Mouse (Mus musculus) retina, postnatal 7 days (tissue): ENCODE measurements at regions not wholly inside any gene's neighbourhood (a gene's known extent, or its start where the extent isn't known, plus 50 kb on each side); places are given as distances from the start of the nearest gene placed in this dataset.
A peak's percentile ranks its signal among the peaks of the same experiment; 100 is the strongest.

Source experiments
- DNase-seq: peaks from one replicate; pipeline ENCODE4 v3.0.0-alpha.2; 2012; ENCODE audit warnings: low read depth, low spot score

GRCm38 (mm10) chr9:50257162-50257561, 87.6 kb downstream of the Rpl10-ps3 start:
- DNase-seq = no peak

GRCm38 (mm10) chr9:50244982-50245671, 99.6 kb downstream of the Rpl10-ps3 start:
- no peak for DNase-seq

GRCm38 (mm10) chr9:50240923-50241322, 103.8 kb downstream of the Rpl10-ps3 start:
- DNase-seq = no peak

- DNase-seq = no peak
Observed at GRCm38 (mm10) chr9:50235908-50236307, 108.9 kb downstream of the Rpl10-ps3 start.

DNA sequence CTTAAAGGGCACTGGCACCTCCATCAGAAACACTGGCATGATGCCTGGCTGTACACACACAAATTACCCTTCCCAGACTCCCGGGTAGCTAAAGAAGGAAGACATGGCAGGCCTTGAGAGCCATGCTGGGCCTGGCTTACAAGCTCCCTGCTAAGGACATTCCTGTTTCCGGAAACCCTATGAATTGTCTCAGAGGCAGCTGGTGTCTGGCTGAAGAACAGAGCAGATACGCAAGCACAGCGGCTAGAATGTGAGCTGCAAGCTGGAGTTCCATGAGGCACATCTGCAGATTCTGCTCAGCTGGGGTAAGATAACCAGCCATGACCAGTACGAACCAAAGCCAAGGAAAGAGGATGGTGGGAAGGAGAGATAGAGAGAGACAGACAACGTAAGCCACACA, 110.1 kb downstream of the Rpl10-ps3 start:
- no peak for DNase-seq

GRCm38 (mm10) chr9:50232958-50233510, 111.7 kb downstream of the Rpl10-ps3 start:
- no peak for DNase-seq

DNA sequence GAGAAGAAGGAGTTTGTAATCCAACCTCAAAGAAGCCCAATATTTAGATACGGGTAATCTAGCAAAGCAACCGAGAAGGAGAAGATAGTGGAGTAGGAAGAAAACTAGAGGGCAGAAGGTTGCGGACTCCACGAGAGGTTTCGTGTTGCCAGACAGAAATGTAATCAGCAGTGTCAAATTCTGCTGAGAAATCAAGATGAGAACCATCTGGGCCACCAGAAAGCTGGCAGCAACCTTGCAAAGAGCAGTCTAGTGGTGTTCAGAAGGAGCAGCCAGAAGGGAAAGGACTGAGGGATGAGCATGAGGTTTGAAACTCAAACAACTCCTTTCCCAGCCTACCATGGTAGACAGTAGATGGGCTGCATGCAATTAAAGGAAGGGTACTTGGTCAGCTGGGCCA, 134.3 kb downstream of the Rpl10-ps3 start:
- no peak for DNase-seq

- DNase-seq = no peak
Observed at GRCm38 (mm10) chr9:50199422-50200218, 145.1 kb downstream of the Rpl10-ps3 start.

- DNase-seq = no peak
Observed at GRCm38 (mm10) chr9:50192400-50193110, 152.2 kb downstream of the Rpl10-ps3 start.

DNA sequence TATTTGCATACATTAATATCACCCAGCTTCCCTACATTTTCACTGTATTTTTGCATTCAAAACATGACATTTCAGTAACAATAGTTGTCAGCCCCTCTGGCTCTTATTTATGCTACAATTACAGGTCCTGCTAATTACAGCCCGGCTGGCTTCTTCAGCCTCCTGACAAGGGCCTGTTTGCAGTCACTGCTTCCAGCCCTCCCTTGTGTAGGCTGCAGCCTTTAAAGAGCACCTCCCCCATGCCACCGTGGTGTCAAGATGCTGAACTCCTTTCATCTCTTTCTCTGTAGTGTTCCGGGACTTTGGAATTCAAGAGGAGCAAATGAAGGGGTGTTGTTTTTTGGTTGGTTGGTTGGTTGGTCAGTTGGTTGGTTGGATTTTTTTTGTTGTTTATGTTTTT, 153.6 kb downstream of the Rpl10-ps3 start:
- DNase-seq = no peak

DNA sequence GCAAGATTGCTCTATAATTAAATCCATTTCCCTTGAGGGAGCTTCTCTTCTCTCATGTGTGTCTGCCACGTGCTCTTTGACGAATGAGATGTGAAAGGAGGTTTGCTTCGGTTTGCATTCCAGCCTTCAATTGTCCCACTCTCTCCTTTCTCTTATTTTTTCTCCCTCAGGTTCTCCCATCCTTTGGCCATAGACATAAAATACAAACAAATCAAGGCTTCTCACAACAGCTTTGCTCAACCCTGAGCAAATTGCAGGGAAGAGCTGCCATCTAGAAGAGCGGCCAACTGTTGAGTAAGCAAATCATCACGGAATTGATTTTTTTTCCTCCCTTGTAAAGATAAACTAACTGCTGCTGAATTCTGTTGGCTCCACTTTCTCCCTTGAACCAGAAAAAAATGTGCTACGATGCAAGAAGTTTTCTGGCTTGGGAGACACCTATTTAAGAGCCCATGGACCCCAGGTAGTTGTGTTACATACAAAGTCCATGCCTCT, 156.1 kb downstream of the Rpl10-ps3 start:
- no peak for DNase-seq

DNA sequence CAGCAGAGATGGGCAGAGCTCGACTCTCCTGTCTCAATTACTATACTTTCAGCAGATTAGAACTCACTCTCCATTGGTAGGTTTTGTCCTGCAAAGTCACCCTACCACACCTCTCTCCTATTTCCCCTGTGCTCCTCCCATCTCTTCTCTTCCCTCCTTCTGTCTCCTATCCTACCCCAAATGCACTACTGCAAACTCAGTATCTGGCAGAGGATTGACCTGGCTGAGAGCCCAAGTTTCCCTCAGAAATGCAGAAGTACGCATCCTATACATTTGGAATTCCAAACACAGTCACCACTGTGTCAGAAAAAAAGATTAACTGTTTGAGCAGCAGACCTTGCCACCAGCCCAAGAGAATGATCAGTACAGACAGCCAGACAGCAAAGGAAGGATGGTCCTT, 163.4 kb downstream of the Rpl10-ps3 start:
- DNase-seq = no peak

GRCm38 (mm10) chr9:50176131-50176530, 168.6 kb downstream of the Rpl10-ps3 start:
- no peak for DNase-seq

- DNase-seq = peak; percentile 79
Observed at GRCm38 (mm10) chr9:50171826-50172464, 172.8 kb downstream of the Rpl10-ps3 start.

GRCm38 (mm10) chr9:50171164-50171563, 173.6 kb downstream of the Rpl10-ps3 start:
- no peak for DNase-seq

DNA sequence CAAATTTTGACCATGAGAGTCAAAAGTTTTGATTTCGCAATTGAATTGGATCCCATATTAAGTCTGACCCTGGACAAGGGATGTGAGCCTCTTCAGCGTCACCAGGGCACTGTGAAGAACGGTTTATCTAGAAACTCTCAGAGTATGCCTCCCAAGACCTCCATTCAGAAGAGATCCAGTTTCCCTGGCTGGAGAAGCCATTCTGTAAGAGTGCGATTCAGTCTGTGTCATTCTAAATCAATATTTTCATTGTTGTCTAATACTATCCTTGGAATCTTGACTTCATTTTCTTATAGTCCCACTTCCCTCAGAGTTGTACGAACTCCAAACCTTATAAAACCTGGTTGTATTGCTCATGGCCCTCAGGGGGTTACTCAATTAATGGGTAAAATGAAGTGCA, 174.1 kb downstream of the Rpl10-ps3 start:
- no peak for DNase-seq

GRCm38 (mm10) chr9:50154618-50155017, 190.2 kb downstream of the Rpl10-ps3 start:
- DNase-seq = no peak

DNA sequence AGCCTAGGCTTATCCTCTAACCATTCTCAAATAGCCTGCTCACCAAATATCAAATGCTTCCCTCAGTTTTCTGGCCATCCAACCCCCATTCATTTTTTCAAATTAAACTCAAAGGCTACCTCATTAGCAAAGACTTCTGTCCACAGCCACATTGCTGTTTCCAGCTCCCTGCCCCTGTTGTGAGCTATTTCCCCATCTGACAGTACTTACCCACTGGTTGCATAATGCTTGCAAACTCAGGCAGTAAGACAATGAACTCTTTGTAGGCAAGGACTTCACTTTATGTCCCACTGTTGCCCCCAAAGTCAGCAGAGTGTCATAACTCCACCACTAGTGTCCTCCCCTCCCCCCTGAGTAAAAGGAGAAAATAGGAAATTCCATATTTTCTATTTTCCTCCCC, 194.7 kb downstream of the Rpl10-ps3 start:
- no peak for DNase-seq

DNA sequence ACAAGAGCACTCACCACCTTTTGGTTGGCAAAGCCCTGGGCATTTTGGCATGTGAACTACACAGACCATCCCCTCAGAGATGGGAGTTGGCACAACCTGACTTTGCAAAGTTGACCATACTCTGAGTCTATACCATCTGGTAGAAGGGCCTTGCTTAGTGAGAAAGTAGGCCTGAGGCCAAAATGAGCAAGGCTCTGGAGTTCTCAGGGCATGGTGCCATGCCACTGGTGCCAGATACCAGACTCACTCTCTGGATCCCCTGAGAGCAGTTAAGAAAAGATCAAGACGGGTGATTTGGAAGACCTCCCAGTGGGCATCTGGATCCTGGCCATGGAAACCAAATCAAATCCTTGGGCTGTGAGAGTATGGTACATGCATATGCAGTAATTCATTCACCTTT, 202.0 kb downstream of the Rpl10-ps3 start:
- DNase-seq = no peak

DNA sequence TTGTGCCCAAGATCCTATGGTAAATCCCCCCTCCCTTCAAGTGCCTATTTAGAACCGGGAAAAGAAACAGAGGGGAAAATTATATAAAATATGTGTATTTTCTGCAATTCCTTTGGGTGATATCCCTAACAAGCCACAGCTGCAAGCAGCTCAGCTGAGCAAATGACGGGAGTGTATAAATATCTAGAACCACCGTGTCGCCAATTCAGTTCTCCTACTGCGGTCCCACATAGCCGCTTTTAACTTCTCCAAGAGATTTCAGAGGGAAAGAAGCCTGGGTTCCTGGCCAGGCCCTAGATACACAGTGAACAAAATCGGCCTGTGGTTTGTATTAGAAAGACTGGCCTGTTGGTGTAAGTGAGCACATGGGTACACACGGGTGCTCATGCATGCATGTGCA, 202.7 kb downstream of the Rpl10-ps3 start:
- no peak for DNase-seq

DNA sequence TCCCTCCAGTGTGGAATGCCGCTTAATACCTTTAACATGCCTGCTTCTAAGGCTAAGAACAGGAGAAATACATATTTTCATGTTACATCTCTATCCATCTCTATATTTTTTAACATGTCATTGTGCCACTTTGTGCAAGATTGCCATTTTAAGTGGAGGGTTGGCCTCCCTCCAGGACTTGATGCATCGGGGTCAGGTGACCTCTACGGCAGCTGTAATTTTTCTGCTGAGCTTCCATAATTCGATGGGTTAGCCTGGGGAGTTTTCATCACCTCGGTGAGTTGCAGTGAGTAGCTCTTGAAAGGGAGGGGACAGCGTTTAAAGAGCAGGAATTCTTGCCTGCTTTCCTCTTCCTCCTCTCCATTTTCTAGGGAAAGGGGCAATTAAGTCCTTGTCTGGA, 203.6 kb downstream of the Rpl10-ps3 start:
- no peak for DNase-seq
